Mouse (Mus musculus) stomach, postnatal 0 days (tissue): ENCODE data around the gene Capns2. TPM values are rescaled to one million over a fixed set of nuclear protein-coding genes. Genes with fewer than 3 reads are reported as not detected.

Experiments used
- ATAC-seq: fragments of 200-750 bp; cut with Nextera tagmentation; 2 replicates; pipeline ENCODE4 v1.8.0; 2017; ENCODE audit not compliant: low FRiP score, low TSS enrichment
- DNase-seq: peaks from one replicate; pipeline ENCODE4 v3.0.0-alpha.2; 2016; ENCODE audit warnings: low spot score
- H3K27ac ChIP-seq: fragments of 300-500 bp; sonication (generic); replicated peaks from 2 replicates; pipeline ENCODE4 v1.5.1; 2014; ENCODE audit warnings: mild to moderate bottlenecking, control low read depth
- H3K27me3 ChIP-seq: fragments of 300-500 bp; sonication (generic); 2 replicates; pipeline ENCODE4 v1.6.1; 2014; ENCODE audit warnings: low read length; ENCODE audit not compliant: control insufficient read depth, insufficient read depth
- H3K36me3 ChIP-seq: fragments of 300-500 bp; sonication (generic); 2 replicates; pipeline ENCODE4 v1.6.1; 2014; ENCODE audit warnings: low read length, mixed read lengths; ENCODE audit not compliant: control insufficient read depth, insufficient read depth
- H3K4me1 ChIP-seq: fragments of 300-500 bp; sonication (generic); replicated peaks from 2 replicates; pipeline ENCODE4 v1.6.1; 2014; ENCODE audit warnings: antibody characterized with exemption; ENCODE audit not compliant: control insufficient read depth, insufficient read depth
- H3K4me2 ChIP-seq: fragments of 300-500 bp; sonication (generic); replicated peaks from 2 replicates; pipeline ENCODE4 v1.6.1; 2014; ENCODE audit warnings: low read depth, mild to moderate bottlenecking, control low read depth, moderate library complexity
- H3K4me3 ChIP-seq: fragments of 300-500 bp; sonication (generic); 2 replicates; pipeline ENCODE4 v1.5.1; 2014; ENCODE audit warnings: low read depth, low read length, control low read depth
- H3K9ac ChIP-seq: fragments of 300-500 bp; sonication (generic); 2 replicates; pipeline ENCODE4 v1.6.1; 2014; ENCODE audit warnings: mild to moderate bottlenecking, low read length, control low read depth, mixed read lengths
- H3K9me3 ChIP-seq: fragments of 300-500 bp; sonication (generic); 2 replicates; pipeline ENCODE4 v1.6.1; 2016; ENCODE audit warnings: low read length; ENCODE audit not compliant: control insufficient read depth
- CTCF ChIP-seq: IDR thresholded peaks from 2 replicates; pipeline ENCODE4 v1.5.1; 2016; ENCODE audit warnings: antibody characterized with exemption, low read depth, mild to moderate bottlenecking, moderate library complexity
- EP300 ChIP-seq: optimal IDR thresholded peaks from 2 replicates; pipeline ENCODE3; 2016; ENCODE audit warnings: antibody characterized with exemption
- WGBS: fragments of 180-500 bp; shearing (Covaris S2); extraction: QIAGEN DNeasy Blood & Tissue Kit; methylation state at CpG from one replicate; pipeline ENCODE4 v1.1.7; 2014; 5-methylcytosine and 5-hydroxymethylcytosine counted together
- polyA plus RNA-seq: library from polyadenylated mRNA; unstranded; fragments of >200 nt; fragmentation: Nextera tagmentation; extraction: Ambion mirVana; gene quantifications from 2 replicates; pipeline ENCODE4 v1.2.1, GENCODE M21; 2015

The Capns2 gene
- polyA plus RNA-seq, 1 experiment from 2014 or later, result 48.8 TPM

DNA sequence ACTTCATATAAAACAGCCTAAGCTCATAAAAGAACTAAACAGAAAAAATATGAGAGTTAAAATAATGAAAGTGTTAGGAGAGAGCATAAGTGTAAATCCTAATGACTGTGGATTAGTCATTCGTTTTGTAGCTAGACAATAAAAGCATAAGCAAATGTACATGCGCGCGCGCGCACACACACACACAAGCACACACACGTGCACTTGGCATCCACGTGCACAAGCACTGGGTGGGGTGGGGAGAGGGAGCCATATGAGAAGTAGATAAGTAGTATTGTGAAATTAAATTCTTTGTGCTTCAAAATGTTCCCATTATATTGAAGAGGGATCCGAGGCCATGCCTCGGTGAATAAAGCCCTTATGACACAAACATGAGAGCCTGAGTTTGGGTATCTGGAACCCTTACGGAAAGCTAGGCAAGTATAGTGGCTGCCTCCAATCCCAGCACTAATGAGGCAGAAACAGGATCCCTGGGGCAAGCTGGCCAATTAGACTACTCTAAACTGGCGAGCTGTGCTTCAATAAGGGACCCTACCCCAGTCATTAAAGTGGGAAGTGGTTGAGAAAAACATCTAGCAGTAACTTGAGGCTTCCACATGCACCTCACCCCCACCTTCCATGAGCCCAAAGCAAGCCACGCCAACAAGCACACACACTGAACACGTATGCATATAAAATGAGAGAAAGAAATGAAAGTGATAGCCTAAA lies 42.6 kb upstream of the Capns2 start:
- 82% methylated on average over 14 of the region's 14 CpGs for WGBS
- DNase-seq (no peak), ATAC-seq (no peak)
- H3K4me1 ChIP-seq, result peaks cover 2% of the 10 kb centered on the region; the same call in 1 of the 2 replicates
- no peaks in the 10 kb centered on the region for H3K27me3 ChIP-seq
- H3K4me2 ChIP-seq, result no peak overlapping the region
- H3K4me3 ChIP-seq, result no peak overlapping the region
- no peak overlapping the region for H3K9ac ChIP-seq
- TF ChIP-seq EP300 (no peak), CTCF (no peak)
- H3K36me3 ChIP-seq, result no peaks in the 10 kb centered on the region
- no peaks in the 10 kb centered on the region for H3K9me3 ChIP-seq
- H3K27ac ChIP-seq, result no peak overlapping the region

GRCm38 (mm10) chr8:92861977-92862376 lies 39.2 kb upstream of the Capns2 start:
- Histone ChIP-seq H3K4me2 (no peak overlapping the region), H3K9ac (no peak overlapping the region), H3K36me3 (no peaks in the 10 kb centered on the region), H3K27me3 (no peaks in the 10 kb centered on the region), H3K4me1 (no peaks in the 10 kb centered on the region), H3K9me3 (no peaks in the 10 kb centered on the region), H3K4me3 (no peak overlapping the region), H3K27ac (no peak overlapping the region)
- WGBS, result 97% methylated on average over 1 of the region's 1 CpGs
- ATAC-seq, result no peak
- DNase-seq, result no peak
- TF ChIP-seq EP300 (no peak), CTCF (no peak)

- no peak for DNase-seq
- Histone ChIP-seq H3K27me3 (no peaks in the 10 kb centered on the region), H3K9me3 (no peaks in the 10 kb centered on the region), H3K27ac (no peak overlapping the region), H3K4me2 (no peak overlapping the region), H3K4me1 (no peaks in the 10 kb centered on the region), H3K4me3 (no peak overlapping the region), H3K36me3 (no peaks in the 10 kb centered on the region), H3K9ac (no peak overlapping the region)
- no peak for TF ChIP-seq CTCF
- no peak for TF ChIP-seq EP300
- no peak for ATAC-seq
- WGBS, result 67% methylated on average over 7 of the region's 7 CpGs
Observed at GRCm38 (mm10) chr8:92870281-92870680, 30.9 kb upstream of the Capns2 start.

DNA sequence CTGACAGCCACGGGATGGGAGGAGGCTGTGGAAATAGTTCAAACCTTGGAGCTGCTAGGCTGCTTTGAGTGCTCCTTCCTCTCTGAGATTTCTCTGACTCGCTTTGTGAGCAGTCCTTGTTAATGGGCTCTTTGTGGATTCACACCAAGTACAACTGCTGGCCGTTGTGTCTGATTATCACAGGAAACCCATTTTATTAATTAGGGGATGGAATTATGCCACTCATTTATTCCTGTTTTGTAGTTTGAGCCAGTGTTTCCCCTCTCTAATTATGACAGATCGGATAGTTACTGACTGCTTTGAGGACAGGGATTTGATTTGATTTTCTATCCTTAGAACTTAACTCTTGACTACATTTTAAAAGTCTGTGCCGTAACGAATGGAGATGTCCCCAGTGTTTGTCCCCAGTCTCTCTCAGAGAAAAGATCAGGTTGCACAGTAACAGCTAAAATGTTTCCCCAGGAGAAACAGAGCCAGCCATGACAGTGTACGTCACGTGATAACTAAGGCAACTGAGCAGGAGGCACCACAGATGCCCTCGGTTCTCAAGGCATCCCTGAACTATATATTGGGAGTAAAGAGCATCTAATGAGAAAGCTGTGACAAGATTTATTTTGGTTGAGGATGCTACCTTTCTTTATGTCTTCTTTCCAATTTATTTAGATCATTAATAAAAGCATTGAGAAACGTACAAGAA lies 29.0 kb upstream of the Capns2 start:
- H3K4me1 ChIP-seq, result no peaks in the 10 kb centered on the region
- 77% methylated on average over 10 of the region's 10 CpGs for WGBS
- ATAC-seq, result no peak
- no peaks in the 10 kb centered on the region for H3K27me3 ChIP-seq
- DNase-seq, result no peak
- no peaks in the 10 kb centered on the region for H3K36me3 ChIP-seq
- no peak for TF ChIP-seq CTCF
- no peak for TF ChIP-seq EP300
- H3K4me2 ChIP-seq, result no peak overlapping the region
- no peak overlapping the region for H3K9ac ChIP-seq
- no peak overlapping the region for H3K27ac ChIP-seq
- no peak overlapping the region for H3K4me3 ChIP-seq
- no peaks in the 10 kb centered on the region for H3K9me3 ChIP-seq

- no peak overlapping the region for H3K4me3 ChIP-seq
- no peak overlapping the region for H3K4me2 ChIP-seq
- DNase-seq (no peak), ATAC-seq (no peak)
- H3K4me1 ChIP-seq, result no peaks in the 10 kb centered on the region
- H3K27ac ChIP-seq, result no peak overlapping the region
- H3K27me3 ChIP-seq, result no peaks in the 10 kb centered on the region
- no peaks in the 10 kb centered on the region for H3K9me3 ChIP-seq
- TF ChIP-seq EP300 (no peak), CTCF (no peak)
- WGBS, result 83% methylated on average over 10 of the region's 10 CpGs
- H3K36me3 ChIP-seq, result no peaks in the 10 kb centered on the region
- no peak overlapping the region for H3K9ac ChIP-seq
Observed at GRCm38 (mm10) chr8:92875795-92876194, 25.4 kb upstream of the Capns2 start.

DNA sequence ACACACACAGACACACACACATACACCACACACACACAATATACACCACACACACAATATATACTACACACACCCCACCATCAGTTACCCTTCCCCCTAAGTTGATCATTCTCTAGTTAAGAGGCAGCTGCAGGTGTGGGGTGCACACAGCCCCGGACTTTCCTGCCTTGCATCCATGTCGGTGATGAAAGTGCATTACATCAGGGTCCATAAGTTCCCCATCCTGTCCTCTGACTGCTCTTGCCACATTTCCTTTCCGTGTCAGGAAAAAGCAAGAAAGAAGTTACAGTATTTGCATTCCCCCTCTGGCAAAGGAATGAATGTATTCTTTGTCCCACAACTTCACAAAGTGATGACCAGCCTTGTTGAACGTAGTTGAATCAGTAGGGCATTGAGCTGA lies 20.0 kb upstream of the Capns2 start:
- Histone ChIP-seq H3K9me3 (no peaks in the 10 kb centered on the region), H3K4me1 (no peaks in the 10 kb centered on the region), H3K4me2 (no peak overlapping the region), H3K9ac (no peak overlapping the region), H3K27ac (no peak overlapping the region), H3K27me3 (no peaks in the 10 kb centered on the region), H3K4me3 (no peak overlapping the region), H3K36me3 (no peaks in the 10 kb centered on the region)
- no peak for TF ChIP-seq CTCF
- no peak for TF ChIP-seq EP300
- 46% methylated on average over 4 of the region's 4 CpGs for WGBS
- no peak for ATAC-seq
- DNase-seq, result no peak
